Mouse (Mus musculus) erythroblast, embryonic 14.5 days (primary cell): ENCODE data around the gene Coq4. TPM values are rescaled to one million over a fixed set of nuclear protein-coding genes. Genes with fewer than 3 reads are reported as not detected.
A peak's percentile ranks its signal among the peaks of the same experiment; 100 is the strongest.

Experiments
- H3K27me3 ChIP-seq: 2 replicates; pipeline ENCODE4 v1.6.1; 2012; ENCODE audit warnings: inconsistent platforms; ENCODE audit not compliant: control insufficient read depth
- H3K36me3 ChIP-seq: 2 replicates; pipeline ENCODE4 v1.6.1; 2012; ENCODE audit warnings: mild to moderate bottlenecking, inconsistent platforms; ENCODE audit not compliant: control insufficient read depth
- H3K4me1 ChIP-seq: 2 replicates; pipeline ENCODE4 v1.6.1; 2012; ENCODE audit warnings: inconsistent platforms; ENCODE audit not compliant: control insufficient read depth
- H3K4me3 ChIP-seq: replicated peaks from 2 replicates; pipeline ENCODE3; 2012; ENCODE audit warnings: moderate library complexity, mild to moderate bottlenecking, inconsistent platforms
- H3K9me3 ChIP-seq: 2 replicates; pipeline ENCODE4 v1.6.1; 2012; ENCODE audit warnings: low read length, inconsistent platforms, mixed read lengths; ENCODE audit not compliant: control insufficient read depth
- GATA1 ChIP-seq: IDR thresholded peaks from 2 replicates; pipeline ENCODE4 v1.6.1; 2012; ENCODE audit warnings: low read length, inconsistent platforms, mixed read lengths
- TAL1 ChIP-seq: IDR thresholded peaks from 3 replicates; pipeline ENCODE4 v1.6.1; 2012; ENCODE audit warnings: low read length, inconsistent platforms, mixed read lengths
- polyA plus RNA-seq: library from polyadenylated mRNA; stranded (reverse); fragments of >175 nt; gene quantifications from 2 replicates; pipeline ENCODE4 v1.2.3, GENCODE M21; 2012

Gene Coq4
- polyA plus RNA-seq, 1 experiment: 6.0 TPM

- no peak for TF ChIP-seq TAL1
- TF ChIP-seq GATA1: no peak
- Histone ChIP-seq H3K4me1 (peaks cover 23% of the 10 kb centered on the region), H3K4me3 (no peak overlapping the region), H3K36me3 (peaks cover under 1% of the 10 kb centered on the region; the same call in 1 of the 2 replicates), H3K9me3 (no peaks in the 10 kb centered on the region), H3K27me3 (no peaks in the 10 kb centered on the region)
Measured at GRCm38 (mm10) chr2:29819363-29819762, 32.1 kb downstream of the Coq4 start.

DNA sequence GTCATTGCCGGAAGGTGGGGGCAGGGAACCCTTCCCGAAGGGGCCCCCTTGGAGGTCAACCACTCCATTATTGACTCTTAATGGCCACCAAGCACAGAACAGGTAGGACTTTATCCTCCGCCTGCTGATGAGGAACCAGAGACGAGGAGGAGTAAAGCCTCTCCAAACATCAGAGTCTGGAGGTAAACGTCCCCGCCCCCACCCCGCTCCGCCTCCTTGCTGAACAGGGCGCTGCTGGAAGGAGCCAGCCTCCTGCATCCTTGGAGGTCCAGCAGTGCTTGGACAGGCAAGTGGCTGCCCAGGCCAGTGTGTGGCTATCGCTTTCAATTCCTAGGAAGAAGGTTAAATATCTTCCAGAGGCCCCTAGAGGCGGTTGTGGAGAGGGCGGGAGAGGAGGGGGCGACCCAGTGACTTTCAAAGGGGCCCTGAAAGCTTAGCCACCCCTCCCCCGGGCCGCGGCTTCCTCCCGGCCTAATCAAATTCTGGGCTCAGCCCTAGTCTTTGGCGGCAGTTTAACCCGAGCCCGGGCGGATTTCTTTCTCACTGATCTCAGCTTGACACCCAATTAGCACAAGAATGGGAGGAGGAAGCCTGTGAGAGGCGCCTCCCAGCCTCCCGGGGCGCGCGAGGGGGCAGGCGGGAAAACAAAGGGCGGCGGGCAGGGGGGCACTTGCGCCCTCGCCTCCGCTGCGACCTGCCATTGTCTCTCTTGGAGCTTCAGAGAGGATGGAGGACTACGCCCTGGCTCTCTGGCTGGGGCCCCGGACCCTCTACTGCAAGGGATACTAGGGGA, 32.9 kb downstream of the Coq4 start, which contains the start of gene Urm1:
Gene Urm1 (plus strand): TSS at position 51 of the 793 bp plus-strand sequence.
- no peaks in the 10 kb centered on the region for H3K27me3 ChIP-seq
- H3K4me3 ChIP-seq: peak within 1 kb of the TSS; percentile 61
- H3K4me1 ChIP-seq: peaks cover 23% of the 10 kb centered on the region
- no peaks in the 10 kb centered on the region for H3K9me3 ChIP-seq
- TF ChIP-seq GATA1 (no peak), TAL1 (no peak)
- H3K36me3 ChIP-seq: no peaks in the 10 kb centered on the region; the same call in 1 of the 2 replicates

DNA sequence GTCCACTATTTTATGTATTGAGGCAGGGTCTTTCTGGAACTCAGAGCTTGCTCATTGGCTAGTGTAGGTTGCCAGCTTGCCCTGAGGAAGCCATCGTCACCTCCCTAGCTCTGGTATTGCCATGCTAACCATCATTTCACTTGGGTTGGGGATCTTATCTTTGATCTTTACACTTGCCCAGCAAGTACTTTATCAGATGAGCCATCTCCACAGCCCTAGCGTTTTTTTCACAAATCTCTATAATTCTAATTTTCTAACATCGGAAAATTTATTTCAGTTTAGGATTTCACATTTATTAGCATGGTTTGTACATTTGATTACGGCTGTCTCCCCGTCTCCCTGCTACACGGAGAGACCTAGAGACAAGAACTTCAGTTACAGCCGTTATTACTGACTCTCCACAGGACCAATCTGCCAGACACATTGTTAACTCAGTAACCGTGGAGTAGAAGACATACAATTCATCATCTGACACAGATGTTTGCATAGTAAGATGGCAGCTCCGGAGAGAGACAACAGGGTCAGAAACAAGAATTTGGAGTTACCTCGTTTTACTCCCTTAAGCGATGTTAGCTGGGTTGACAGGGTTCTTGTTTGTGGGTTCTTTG, 39.1 kb downstream of the Coq4 start:
- TF ChIP-seq GATA1 (peak; percentile 52; the same call in 1 of the 2 replicates), TAL1 (no peak)
- Histone ChIP-seq H3K4me3 (peak overlapping the region; percentile 79), H3K27me3 (no peaks in the 10 kb centered on the region), H3K9me3 (no peaks in the 10 kb centered on the region), H3K4me1 (peaks cover 29% of the 10 kb centered on the region), H3K36me3 (peaks cover 10% of the 10 kb centered on the region)

DNA sequence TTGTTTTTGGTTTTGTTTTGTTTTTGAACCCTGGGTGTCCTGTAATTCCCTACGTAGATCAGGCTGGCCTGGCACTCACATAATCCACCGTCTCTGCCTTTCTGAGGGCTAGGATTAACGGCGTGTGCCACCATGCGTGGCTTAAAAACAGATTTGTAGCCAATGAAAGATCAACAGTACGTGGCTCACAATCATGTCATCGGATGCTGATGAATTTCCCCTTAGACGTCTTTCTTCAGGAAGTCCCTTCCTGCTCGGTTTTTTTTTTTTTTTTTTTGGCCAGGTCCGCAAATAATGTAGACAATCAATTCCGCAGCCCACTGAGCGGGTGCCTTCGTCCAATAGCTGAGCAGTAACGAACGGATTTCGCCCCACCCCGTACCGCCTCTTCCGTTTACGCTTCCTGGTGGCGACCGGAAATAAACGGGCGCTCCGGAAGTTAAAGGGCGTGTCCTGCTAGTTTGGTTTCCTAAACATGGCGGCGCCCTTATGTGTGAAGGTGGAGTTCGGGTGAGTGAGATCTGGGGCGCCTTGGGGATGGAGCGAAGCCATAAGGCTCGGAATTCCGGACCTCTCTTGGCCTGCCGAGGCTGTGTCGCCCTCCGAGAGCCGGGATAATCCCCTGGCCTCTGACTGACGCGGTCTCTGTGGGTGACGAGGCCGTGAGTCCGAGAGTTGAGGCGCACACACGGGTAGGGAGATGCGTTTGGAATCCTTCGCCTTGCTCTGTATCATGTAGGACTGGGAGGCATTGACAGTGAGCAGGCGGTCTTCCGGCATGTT, 39.8 kb downstream of the Coq4 start:
- TF ChIP-seq GATA1 (no peak), TAL1 (no peak)
- H3K36me3 ChIP-seq: peaks cover 16% of the 10 kb centered on the region
- no peaks in the 10 kb centered on the region for H3K27me3 ChIP-seq
- peaks cover 29% of the 10 kb centered on the region for H3K4me1 ChIP-seq
- H3K4me3 ChIP-seq: peak overlapping the region; percentile 79
- no peaks in the 10 kb centered on the region for H3K9me3 ChIP-seq

DNA sequence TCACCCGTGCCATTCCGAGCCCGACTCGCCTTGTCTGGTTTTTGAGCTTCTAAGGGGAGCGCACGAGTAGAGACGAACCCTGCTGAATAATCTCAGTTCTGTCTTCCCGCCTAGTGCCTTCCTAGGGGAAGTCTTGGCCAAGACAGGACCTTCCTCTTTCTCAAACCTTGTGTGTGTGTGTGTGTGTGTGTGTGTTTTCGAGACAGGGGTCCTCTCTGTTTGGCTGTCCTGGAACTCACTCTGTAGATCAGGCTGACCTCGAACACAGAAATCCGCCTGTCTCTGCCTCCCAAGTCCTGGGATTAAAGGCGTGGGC, 40.4 kb downstream of the Coq4 start:
- Histone ChIP-seq H3K4me1 (peaks cover 29% of the 10 kb centered on the region), H3K27me3 (no peaks in the 10 kb centered on the region), H3K4me3 (peak overlapping the region; percentile 79), H3K9me3 (no peaks in the 10 kb centered on the region), H3K36me3 (peaks cover 19% of the 10 kb centered on the region)
- no peak for TF ChIP-seq GATA1
- TF ChIP-seq TAL1: no peak

DNA sequence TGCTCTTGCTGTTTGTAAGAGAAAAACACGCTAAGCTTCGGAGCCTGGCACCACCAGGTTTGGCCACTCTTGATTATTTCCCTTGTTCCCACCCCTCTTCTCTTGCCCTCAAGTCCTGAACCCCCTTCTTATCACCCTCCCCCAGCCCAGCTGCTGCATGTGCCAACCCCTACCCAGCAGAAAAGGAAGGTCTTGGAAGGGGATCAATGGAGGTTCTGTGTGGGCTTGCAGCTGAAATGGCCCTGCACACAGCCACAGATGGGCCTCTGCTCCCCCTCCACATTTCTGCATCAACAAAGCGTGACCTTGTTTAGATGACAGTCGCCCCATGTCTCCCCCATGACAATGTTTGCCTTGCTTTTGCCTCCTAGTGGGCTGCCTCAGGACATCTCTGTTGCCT, 43.8 kb downstream of the Coq4 start:
- no peaks in the 10 kb centered on the region for H3K27me3 ChIP-seq
- no peak for TF ChIP-seq GATA1
- TF ChIP-seq TAL1: no peak
- H3K4me1 ChIP-seq: peaks cover 24% of the 10 kb centered on the region
- H3K36me3 ChIP-seq: peaks cover 45% of the 10 kb centered on the region
- H3K4me3 ChIP-seq: no peak overlapping the region
- no peaks in the 10 kb centered on the region for H3K9me3 ChIP-seq

DNA sequence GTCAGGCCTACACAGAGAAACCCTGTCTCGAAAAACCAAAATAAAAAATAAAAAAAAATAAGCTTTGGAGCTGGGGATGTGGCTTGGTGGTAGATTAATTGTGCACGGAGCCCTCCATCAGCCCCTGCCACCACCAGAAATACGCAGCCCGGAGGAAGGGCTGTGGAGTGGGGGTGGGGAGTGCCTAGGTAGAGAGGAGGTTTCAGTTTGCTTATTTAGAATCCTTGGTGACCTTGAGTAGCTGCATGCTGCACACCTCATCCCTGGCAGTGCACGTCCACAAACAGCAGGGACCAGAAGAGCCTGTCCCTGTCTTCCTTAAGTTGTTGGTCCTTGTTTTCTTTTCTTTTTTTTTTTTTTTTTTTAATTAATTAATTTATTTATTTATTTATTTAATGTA, 46.5 kb downstream of the Coq4 start:
- H3K4me3 ChIP-seq: no peak overlapping the region
- H3K4me1 ChIP-seq: peaks cover 4% of the 10 kb centered on the region
- TF ChIP-seq TAL1 (no peak), GATA1 (no peak)
- H3K27me3 ChIP-seq: no peaks in the 10 kb centered on the region
- H3K36me3 ChIP-seq: peaks cover 60% of the 10 kb centered on the region
- H3K9me3 ChIP-seq: no peaks in the 10 kb centered on the region

- Histone ChIP-seq H3K4me3 (no peak overlapping the region), H3K4me1 (no peaks in the 10 kb centered on the region; the same call in 1 of the 2 replicates), H3K27me3 (no peaks in the 10 kb centered on the region), H3K9me3 (no peaks in the 10 kb centered on the region), H3K36me3 (peaks cover 71% of the 10 kb centered on the region)
- TF ChIP-seq GATA1: no peak
- no peak for TF ChIP-seq TAL1
Measured at GRCm38 (mm10) chr2:29835391-29835899, 48.2 kb downstream of the Coq4 start.

GRCm38 (mm10) chr2:29839460-29839859, 52.2 kb downstream of the Coq4 start:
- H3K4me3 ChIP-seq: no peak overlapping the region
- TF ChIP-seq GATA1: no peak
- TF ChIP-seq TAL1: no peak
- no peaks in the 10 kb centered on the region for H3K9me3 ChIP-seq
- no peaks in the 10 kb centered on the region; the same call in 1 of the 2 replicates for H3K4me1 ChIP-seq
- peaks cover 80% of the 10 kb centered on the region for H3K36me3 ChIP-seq
- peaks cover 8% of the 10 kb centered on the region for H3K27me3 ChIP-seq
